ENCODE assay signal across 8 mouse cellular contexts in the genomic region with DNA sequence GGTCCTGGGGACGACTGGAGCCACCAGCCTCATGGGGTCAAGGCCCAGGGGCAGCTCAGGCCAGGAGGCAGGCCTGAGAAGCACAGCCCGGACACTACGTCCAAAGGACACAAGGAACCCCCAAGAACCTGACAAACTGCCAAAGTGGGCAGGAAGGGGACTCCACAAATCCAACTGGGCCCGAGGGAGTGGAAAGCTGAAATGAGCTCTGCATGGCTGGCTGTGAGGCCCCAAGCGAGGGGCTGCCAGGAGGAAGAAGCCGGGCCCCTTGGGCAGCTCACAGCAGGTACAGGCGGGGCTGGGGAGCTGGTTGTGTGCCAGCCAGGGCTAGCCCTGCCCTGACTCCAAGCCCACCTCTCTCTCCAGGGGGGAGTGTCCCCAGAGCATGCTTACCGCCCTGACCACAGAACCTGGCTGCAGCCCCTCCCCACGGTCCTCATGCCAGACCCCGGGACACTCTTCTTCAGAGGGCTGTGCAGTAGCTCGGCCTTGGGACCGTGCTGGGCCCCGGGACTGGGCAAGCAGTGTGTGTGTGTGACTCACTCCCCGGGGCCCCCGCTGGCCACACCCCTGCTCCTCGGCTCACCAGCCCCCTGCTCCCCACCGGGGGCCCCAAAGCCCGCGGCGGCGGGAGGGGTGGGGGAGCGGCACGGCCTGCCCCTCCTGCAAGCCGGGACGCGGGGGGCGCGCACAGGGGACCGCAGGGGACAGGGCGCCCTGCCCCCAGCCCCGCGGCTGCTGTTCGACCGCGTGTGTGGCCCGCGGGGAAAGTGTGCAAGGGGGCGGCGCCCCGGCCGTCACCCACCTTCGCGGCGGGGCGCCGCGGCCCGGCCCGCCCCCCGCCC. TPM values are rescaled to one million over a fixed set of nuclear protein-coding genes. Genes with fewer than 3 reads are reported as not detected.
A peak's percentile ranks its signal among the peaks of the same experiment; 100 is the strongest.
DNase-seq lines count a peak whose midpoint lies in the region; ATAC-seq and TF ChIP-seq lines count a peak whose summit lies in the region.

No protein-coding gene starts in this region.

- H3K4me3 ChIP-seq in embryonic fibroblast, embryonic 13.5 days (ENCODE audit: insufficient read depth, low read length) = no peak overlapping the region; the same call in 1 of the 2 replicates
- peak overlapping the region; percentile 55 for H3K4me3 ChIP-seq in hindbrain, embryonic 15.5 days
- peak overlapping the region; percentile 66 for H3K4me3 ChIP-seq in liver, embryonic 12.5 days
- no peak overlapping the region for H3K4me3 ChIP-seq in myocyte

- H3K79me2 ChIP-seq in myocyte (ENCODE audit: control insufficient read depth, insufficient read depth) = no peaks in the 10 kb centered on the region

- H3K36me3 ChIP-seq in hindbrain, embryonic 15.5 days = peaks cover 6% of the 10 kb centered on the region; the same call in 1 of the 2 replicates
- H3K36me3 ChIP-seq in liver, embryonic 12.5 days = peaks cover 22% of the 10 kb centered on the region
- no peaks in the 10 kb centered on the region for H3K36me3 ChIP-seq in myocyte (ENCODE audit: control insufficient read depth, insufficient read depth)

- H3K27ac ChIP-seq in embryonic fibroblast, embryonic 13.5 days (ENCODE audit: insufficient read depth, low read length) = 0 out of 2 replicates have a peak overlapping the region, but pooled peaks have one; percentile 8
- peak overlapping the region; percentile 73 for H3K27ac ChIP-seq in hindbrain, embryonic 15.5 days (replicated peaks)
- H3K27ac ChIP-seq in liver, embryonic 12.5 days = peak overlapping the region; percentile 76

- no peaks in the 10 kb centered on the region for H3K4me1 ChIP-seq in embryonic fibroblast, embryonic 13.5 days (ENCODE audit: control insufficient read depth, insufficient read depth, low read length)
- peaks cover 26% of the 10 kb centered on the region for H3K4me1 ChIP-seq in hindbrain, embryonic 15.5 days (replicated peaks)
- peaks cover 52% of the 10 kb centered on the region for H3K4me1 ChIP-seq in liver, embryonic 12.5 days

- peak; percentile 52 for DNase-seq in cerebellum, adult 11-12 months
- DNase-seq in cerebellum, adult 8-10 months = no peak
- DNase-seq in NIH3T3 (ENCODE audit: low read depth) = peak; percentile 72
- peak; percentile 67 for DNase-seq in urinary bladder, adult 2 months (ENCODE audit: low spot score)

- peak overlapping the region; percentile 98 for H3K4me2 ChIP-seq in hindbrain, embryonic 15.5 days
- peak overlapping the region; percentile 98 for H3K4me2 ChIP-seq in liver, embryonic 12.5 days
- H3K4me2 ChIP-seq in myocyte (ENCODE audit: low read depth) = peak overlapping the region; percentile 45

- no peak for TF ChIP-seq CTCF in embryonic fibroblast, embryonic 13.5 days (IDR thresholded peaks at IDR 0.05; ENCODE audit: borderline replicate concordance, insufficient read depth, low read length)

- no peak overlapping the region for H3ac ChIP-seq in myocyte (ENCODE audit: control insufficient read depth, insufficient read length)

- peak overlapping the region; percentile 70 for H3K9ac ChIP-seq in hindbrain, embryonic 15.5 days
- H3K9ac ChIP-seq in liver, embryonic 12.5 days = peak overlapping the region; percentile 75

- 4% methylated on average over 27 of the region's 50 CpGs for WGBS in hindbrain, embryonic 15.5 days
- 4% methylated on average over 38 of the region's 50 CpGs for WGBS in liver, embryonic 12.5 days (ENCODE audit: insufficient replicate concordance)

- TF ChIP-seq POLR2A in embryonic fibroblast, embryonic 13.5 days (IDR thresholded peaks at IDR 0.05; ENCODE audit: low read depth, low read length) = peak; percentile 33; the same call in 1 of the 2 replicates
- TF ChIP-seq POLR2A in myocyte (IDR thresholded peaks at IDR 0.05; ENCODE audit: insufficient read length, low read depth) = no peak

- ATAC-seq in hindbrain, embryonic 15.5 days (ENCODE audit: low FRiP score, low read depth) = peak; percentile 81
- peak; percentile 85 for ATAC-seq in liver, embryonic 12.5 days

- no peaks in the 10 kb centered on the region for H3K9me3 ChIP-seq in hindbrain, embryonic 15.5 days
- no peaks in the 10 kb centered on the region for H3K9me3 ChIP-seq in liver, embryonic 12.5 days (replicated peaks)

- no peaks in the 10 kb centered on the region for H3K27me3 ChIP-seq in hindbrain, embryonic 15.5 days
- H3K27me3 ChIP-seq in liver, embryonic 12.5 days (replicated peaks) = no peaks in the 10 kb centered on the region
- H3K27me3 ChIP-seq in myocyte (ENCODE audit: control insufficient read depth, insufficient read depth, insufficient read length) = peaks cover 13% of the 10 kb centered on the region

TF ChIP-seq in myocyte, 11 proteins besides CTCF, POLR2A, EP300 and RAD21:
- TF ChIP-seq REST (IDR thresholded peaks at IDR 0.05; ENCODE audit: insufficient read depth, insufficient read length) = no peak
- no peak for TF ChIP-seq USF1 (IDR thresholded peaks at IDR 0.05; ENCODE audit: low read depth)
- TF ChIP-seq E2F4 (IDR thresholded peaks at IDR 0.05; ENCODE audit: insufficient read depth) = no peak
- TF ChIP-seq TCF12 (IDR thresholded peaks at IDR 0.05; ENCODE audit: insufficient read depth, poor library complexity, severe bottlenecking) = no peak
- TF ChIP-seq SRF (IDR thresholded peaks at IDR 0.05; ENCODE audit: control insufficient read depth, insufficient read length, low read depth) = no peak
- no peak for TF ChIP-seq MAX (IDR thresholded peaks at IDR 0.05; ENCODE audit: low read depth)
- no peak for TF ChIP-seq MYOD1 (IDR thresholded peaks at IDR 0.05; ENCODE audit: control insufficient read depth in 1 of 3, insufficient read length in 2 of 3, low read depth in 2 of 3)
- no peak for TF ChIP-seq MYOG (IDR thresholded peaks at IDR 0.05; ENCODE audit: control insufficient read depth in 1 of 3, insufficient read depth in 1 of 3, insufficient read length in 2 of 3, low read depth in 2 of 3)
- no peak for TF ChIP-seq CEBPB (IDR thresholded peaks at IDR 0.05; ENCODE audit: insufficient read depth, poor library complexity, severe bottlenecking)
- no peak for TF ChIP-seq TCF3 (IDR thresholded peaks at IDR 0.05; ENCODE audit: insufficient read length, low read depth)
- no peak for TF ChIP-seq POLR2AphosphoS2 (IDR thresholded peaks at IDR 0.05; ENCODE audit: insufficient read length, low read depth)

RNA-seq across cellular contexts. Expression of gene Prdm11, which starts 31.7 kb away (rescaled TPM):
- polyA plus RNA-seq in embryonic fibroblast, embryonic 13.5 days (2011; ENCODE audit: insufficient read length, low read depth, missing spikeins) = 2.7 and 6.3 TPM in 2 replicates
- polyA plus RNA-seq in hindbrain, embryonic 15.5 days (2015; fragmentation: Nextera tagmentation; extraction: Ambion mirVana) = 3.7 and 4.1 TPM in 2 replicates
- 8.0 and 9.2 TPM in 2 replicates for polyA plus RNA-seq in liver, embryonic 12.5 days (2016; fragmentation: Nextera tagmentation; extraction: Ambion mirVana)
- polyA plus RNA-seq in myocyte (2012; fragmentation: generic; extraction: Trizol) = 0.78 TPM
- 4.6 and 5.8 TPM in 2 replicates for polyA plus RNA-seq in urinary bladder, adult 2 months (2012; rRNA removed)

Comparison
In these comparisons a context has a peak if more than half of its experiments do, and no peak if none do; other contexts are left out.
1. H3K27ac ChIP-seq: peak in every context shown above with its lines; median percentile 76 in liver, embryonic 12.5 days; 73 in hindbrain, embryonic 15.5 days; 8 in embryonic fibroblast, embryonic 13.5 days.
2. H3K4me3 ChIP-seq: peak in hindbrain, embryonic 15.5 days (single experiment) and liver, embryonic 12.5 days (single experiment); none in embryonic fibroblast, embryonic 13.5 days (single experiment) and myocyte (single experiment).
3. H3K4me2 ChIP-seq: peak in every context shown above with its lines; median percentile 98 in hindbrain, embryonic 15.5 days; 98 in liver, embryonic 12.5 days; 45 in myocyte.